Mouse (Mus musculus) MEL (cell line): ENCODE data around the gene Slc39a13. TPM values are rescaled to one million over a fixed set of nuclear protein-coding genes. Genes with fewer than 3 reads are reported as not detected.
"Not testable (repeated sequence)": the region's sequence is repeated elsewhere in the genome, so short reads cannot be mapped to it uniquely, and the experiment has no call there.

ENCODE experiments used
- DNase-seq: peaks from one replicate; pipeline ENCODE4 v3.0.0; 2011; ENCODE audit warnings: low read depth, low spot score
- H3K27ac ChIP-seq: 2 replicates; pipeline ENCODE4 v1.5.1; 2012; ENCODE audit warnings: low read depth, mild to moderate bottlenecking, control low read depth, low read length, moderate library complexity; ENCODE audit not compliant: control insufficient read depth
- H3K27me3 ChIP-seq, 2 experiments: fragments of 150-350 bp in 1 of 2; sonication (generic) in 1 of 2; 2 replicates each; pipeline ENCODE4 v1.6.1; 2012; ENCODE audit warnings: low read length in 2 of 2, mild to moderate bottlenecking in 2 of 2, improper control_type of control experiment in 1 of 2, moderate library complexity in 1 of 2; ENCODE audit not compliant: insufficient read depth in 2 of 2, control insufficient read depth in 1 of 2
- H3K36me3 ChIP-seq, 2 experiments: 2 replicates each; pipeline ENCODE4 v1.6.1; 2012 to 2014; ENCODE audit warnings: low read length in 2 of 2, improper control_type of control experiment in 1 of 2, inconsistent platforms in 1 of 2, mild to moderate bottlenecking in 1 of 2; ENCODE audit not compliant: insufficient read depth in 2 of 2, control insufficient read depth in 1 of 2
- H3K4me1 ChIP-seq, 2 experiments: fragments of 150-350 bp in 1 of 2; sonication (generic) in 1 of 2; 2 replicates each; pipeline ENCODE4 v1.6.1; 2012; ENCODE audit warnings: low read length in 2 of 2, improper control_type of control experiment in 1 of 2, mild to moderate bottlenecking in 1 of 2; ENCODE audit not compliant: insufficient read depth in 2 of 2, control insufficient read depth in 1 of 2
- H3K4me3 ChIP-seq, 2 experiments: fragments of 150-350 bp in 1 of 2; sonication (generic) in 1 of 2; 2 replicates each; pipeline ENCODE4 v1.5.1; 2012; ENCODE audit warnings: low read depth in 2 of 2, low read length in 2 of 2, mild to moderate bottlenecking in 2 of 2, moderate library complexity in 2 of 2, control low read depth in 1 of 2, improper control_type of control experiment in 1 of 2; ENCODE audit not compliant: control insufficient read depth in 1 of 2, insufficient read depth in 1 of 2
- H3K79me2 ChIP-seq: 2 replicates; pipeline ENCODE4 v1.6.1; 2012; ENCODE audit warnings: mild to moderate bottlenecking, low read length, moderate library complexity; ENCODE audit not compliant: control insufficient read depth, poor library complexity, insufficient read depth
- H3K9ac ChIP-seq: 2 replicates; pipeline ENCODE4 v1.6.1; 2012; ENCODE audit warnings: low read depth, mild to moderate bottlenecking, control low read depth, low read length, moderate library complexity; ENCODE audit not compliant: control insufficient read depth, poor library complexity, severe bottlenecking
- H3K9me3 ChIP-seq: fragments of 150-350 bp; sonication (generic); replicated peaks from 2 replicates; pipeline ENCODE4 v1.6.1; 2012; ENCODE audit warnings: mild to moderate bottlenecking, low read length, improper control_type of control experiment, moderate library complexity; ENCODE audit not compliant: insufficient read depth
- CTCF ChIP-seq, 3 experiments: IDR thresholded peaks in 2 of 3; conservative IDR thresholded peaks in 1 of 3; 2 replicates each; pipeline ENCODE4 v1.5.1; 2011 to 2012; ENCODE audit warnings: low read length in 3 of 3, low read depth in 2 of 3, mild to moderate bottlenecking in 2 of 3, improper control_type of control experiment in 1 of 3, inconsistent platforms in 1 of 3, mixed read lengths in 1 of 3, moderate library complexity in 1 of 3; ENCODE audit not compliant: control insufficient read depth in 1 of 3, insufficient read depth in 1 of 3, poor library complexity in 1 of 3, severe bottlenecking in 1 of 3
- E2F4 ChIP-seq: IDR thresholded peaks from 2 replicates; pipeline ENCODE4 v1.6.1; 2011; ENCODE audit warnings: low read depth, low read length, improper control_type of control experiment, borderline replicate concordance
- ELF1 ChIP-seq: IDR thresholded peaks from 2 replicates; pipeline ENCODE4 v1.6.1; 2014; ENCODE audit warnings: low read depth, mild to moderate bottlenecking, inconsistent platforms, low read length, improper control_type of control experiment, moderate library complexity
- ETS1 ChIP-seq: IDR thresholded peaks from 2 replicates; pipeline ENCODE4 v1.6.1; 2012; ENCODE audit warnings: low read depth, mild to moderate bottlenecking, inconsistent platforms, low read length, improper control_type of control experiment, moderate library complexity
- GATA1 ChIP-seq: IDR thresholded peaks from 2 replicates; pipeline ENCODE4 v1.6.1; 2011; ENCODE audit warnings: low read depth, low read length, improper control_type of control experiment
- HCFC1 ChIP-seq: IDR thresholded peaks from 2 replicates; pipeline ENCODE4 v1.6.1; 2012; ENCODE audit warnings: low read depth, mild to moderate bottlenecking, inconsistent platforms, low read length, improper control_type of control experiment, moderate library complexity
- MYC ChIP-seq: IDR thresholded peaks from 2 replicates; pipeline ENCODE4 v1.6.1; 2011; ENCODE audit warnings: low read depth, mild to moderate bottlenecking, low read length, improper control_type of control experiment, moderate library complexity
- NRF1 ChIP-seq: IDR thresholded peaks from 2 replicates; pipeline ENCODE4 v1.6.1; 2014; ENCODE audit warnings: low read depth, mild to moderate bottlenecking, inconsistent platforms, low read length, improper control_type of control experiment, moderate library complexity; ENCODE audit not compliant: poor library complexity, insufficient read depth, severe bottlenecking
- RAD21 ChIP-seq: IDR thresholded peaks from 2 replicates; pipeline ENCODE4 v1.6.1; 2011; ENCODE audit warnings: mild to moderate bottlenecking, low read depth, low read length, improper control_type of control experiment
- SIN3A ChIP-seq: IDR thresholded peaks from 2 replicates; pipeline ENCODE4 v1.6.1; 2012; ENCODE audit warnings: low read length, improper control_type of control experiment, inconsistent platforms
- SMC3 ChIP-seq: IDR thresholded peaks from 2 replicates; pipeline ENCODE4 v1.6.1; 2011; ENCODE audit warnings: low read depth, low read length, improper control_type of control experiment
- TCF12 ChIP-seq: IDR thresholded peaks from 2 replicates; pipeline ENCODE4 v1.6.1; 2014; ENCODE audit warnings: low read depth, mild to moderate bottlenecking, inconsistent platforms, low read length, improper control_type of control experiment, moderate library complexity
- USF1 ChIP-seq: IDR thresholded peaks from 2 replicates; pipeline ENCODE4 v1.6.1; 2014; ENCODE audit warnings: low read depth, mild to moderate bottlenecking, inconsistent platforms, low read length, improper control_type of control experiment, moderate library complexity
- ZKSCAN1 ChIP-seq: IDR thresholded peaks from 2 replicates; pipeline ENCODE4 v1.6.1; 2012; ENCODE audit warnings: low read depth, mild to moderate bottlenecking, inconsistent platforms, low read length, improper control_type of control experiment, moderate library complexity
- ZMIZ1 ChIP-seq: IDR thresholded peaks from 2 replicates; pipeline ENCODE4 v1.6.1; 2012; ENCODE audit warnings: low read depth, mild to moderate bottlenecking, inconsistent platforms, low read length, improper control_type of control experiment, moderate library complexity
- ZNF384 ChIP-seq: IDR thresholded peaks from 2 replicates; pipeline ENCODE4 v1.6.1; 2012; ENCODE audit warnings: low read depth, mild to moderate bottlenecking, inconsistent platforms, low read length, improper control_type of control experiment
- polyA plus RNA-seq, 2 experiments: library from polyadenylated mRNA; stranded (reverse) in 1 of 2; unstranded in 1 of 2; fragments of >175 nt in 1 of 2; fragments of >200 nt in 1 of 2; gene quantifications; 2 replicates each; pipeline versions ENCODE4 v1.2.1 to v1.2.4; 2012; ENCODE audit warnings: low replicate concordance in 2 of 2, low read depth in 1 of 2; ENCODE audit not compliant: insufficient read length in 2 of 2, insufficient read depth in 1 of 2, missing spikeins in 1 of 2
- total RNA-seq: library from RNA; depleted of rRNA; stranded (reverse); fragments of 300-350 nt; gene quantifications from 2 replicates; pipeline ENCODE4 v1.2.3, GENCODE M21; 2012

Gene Slc39a13
- total and polyA plus RNA-seq, 3 experiments: 9.4 to 19.1 TPM; not detected in 1

GRCm38 (mm10) chr2:91023956-91024355, 46.3 kb downstream of the Slc39a13 start:
- DNase-seq: peak; percentile 37
- Histone ChIP-seq H3K79me2 (no peaks in the 10 kb centered on the region), H3K9me3 (no peaks in the 10 kb centered on the region), H3K27ac (no peak overlapping the region), H3K36me3 (peaks cover 0 to 19% of the 10 kb centered on the region in 2 experiments; a peak in 2 of 4 replicates), H3K4me1 (peaks cover 6 to 22% of the 10 kb centered on the region in 2 experiments), H3K27me3 (no peaks in the 10 kb centered on the region), H3K4me3 (no peak overlapping the region), H3K9ac (no peak overlapping the region)
- TF ChIP-seq RAD21: no peak
- TF ChIP-seq TCF12: no peak
- no peak for TF ChIP-seq ZNF384
- TF ChIP-seq NRF1: no peak
- no peak for TF ChIP-seq CTCF (IDR thresholded peaks at IDR 0.05 in 2 of 3, conservative IDR thresholded peaks at IDR 0.05 in 1 of 3; ENCODE audit: control insufficient read depth in 1 of 3, insufficient read depth in 1 of 3, low read depth in 2 of 3, low read length in 3 of 3, poor library complexity in 1 of 3, severe bottlenecking in 1 of 3)
- no peak for TF ChIP-seq SMC3
- TF ChIP-seq HCFC1: no peak
- TF ChIP-seq ZMIZ1: no peak
- no peak for TF ChIP-seq ZKSCAN1
- no peak for TF ChIP-seq MYC

GRCm38 (mm10) chr2:91023131-91023530, 47.1 kb downstream of the Slc39a13 start:
- peaks cover 0 to 15% of the 10 kb centered on the region in 2 experiments; a peak in 2 of 4 replicates for H3K36me3 ChIP-seq
- H3K79me2 ChIP-seq: no peaks in the 10 kb centered on the region
- no peaks in the 10 kb centered on the region for H3K27me3 ChIP-seq
- H3K9me3 ChIP-seq: no peaks in the 10 kb centered on the region
- H3K27ac ChIP-seq: no peak overlapping the region
- DNase-seq: no peak
- H3K9ac ChIP-seq: no peak overlapping the region
- no peak overlapping the region for H3K4me3 ChIP-seq
- TF ChIP-seq ZKSCAN1: no peak
- TF ChIP-seq ELF1: no peak
- no peak for TF ChIP-seq E2F4
- TF ChIP-seq USF1: no peak
- TF ChIP-seq TCF12: no peak
- no peak for TF ChIP-seq ZNF384
- TF ChIP-seq SIN3A: no peak
- TF ChIP-seq GATA1: no peak
- TF ChIP-seq ETS1: no peak
- TF ChIP-seq CTCF (IDR thresholded peaks at IDR 0.05 in 2 of 3, conservative IDR thresholded peaks at IDR 0.05 in 1 of 3; ENCODE audit: control insufficient read depth in 1 of 3, insufficient read depth in 1 of 3, low read depth in 2 of 3, low read length in 3 of 3, poor library complexity in 1 of 3, severe bottlenecking in 1 of 3): no peak
- peaks cover 3 to 16% of the 10 kb centered on the region in 2 experiments for H3K4me1 ChIP-seq

- peaks cover 0 to 14% of the 10 kb centered on the region in 2 experiments; a peak in 3 of 4 replicates for H3K36me3 ChIP-seq
These were observed 48.0 kb downstream of the Slc39a13 start for GRCm38 (mm10) chr2:91022266-91022665.

More at GRCm38 (mm10) chr2:91022266-91022665, 48.0 kb downstream of the Slc39a13 start:
- H3K79me2 ChIP-seq, H3K9me3 ChIP-seq, H3K27ac ChIP-seq, DNase-seq, H3K9ac ChIP-seq, H3K27me3 ChIP-seq, H3K4me3 ChIP-seq: not testable (repeated sequence)
- H3K4me1 ChIP-seq: peaks cover 2 to 14% of the 10 kb centered on the region in 2 experiments
